In the genomic region with DNA sequence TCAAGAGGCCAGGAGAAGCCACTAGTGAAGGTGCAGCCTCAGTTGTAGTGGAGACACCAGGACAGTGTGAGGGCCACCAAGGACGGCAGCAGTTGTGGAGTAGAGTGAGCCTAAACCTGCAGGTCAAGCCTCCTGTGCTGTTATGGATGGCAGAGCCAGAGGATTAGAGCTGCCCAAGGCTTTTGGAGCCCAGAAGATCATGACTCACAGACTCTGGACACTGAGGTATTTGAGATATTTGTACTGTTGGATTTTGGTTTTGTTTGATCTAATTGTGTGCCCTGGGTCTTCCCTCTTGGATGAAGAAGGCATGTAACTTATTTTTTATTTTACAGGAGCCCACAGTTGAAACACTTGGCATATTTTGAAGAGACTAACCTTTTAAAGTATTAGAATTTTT, we compare ENCODE assay signal across 22 mouse cellular contexts. TPM values are rescaled to one million over a fixed set of nuclear protein-coding genes. Genes with fewer than 3 reads are reported as not detected.
A peak's percentile ranks its signal among the peaks of the same experiment; 100 is the strongest.
DNase-seq lines count a peak whose midpoint lies in the region; ATAC-seq lines count a peak whose summit lies in the region.
"Had no signal": no experiment of that assay in that cellular context is flagged by ENCODE, and none has a peak within 500 bp of the region (broad histone marks: within the 10 kb centered on the region; RNA-seq: fewer than 3 reads in every experiment).

No protein-coding gene starts in this region.

- no peaks in the 10 kb centered on the region for H3K36me3 ChIP-seq in midbrain, embryonic 15.5 days (replicated peaks)
- H3K36me3 ChIP-seq: embryonic facial prominence, embryonic 10.5 days; embryonic facial prominence, embryonic 12.5 days; G1E had no signal

- ATAC-seq in midbrain, embryonic 15.5 days (replicated peaks), result no peak
- ATAC-seq: activated CD4-positive, CD25-positive, alpha-beta regulatory T cell, adult 4 months; CD4-positive, CD25-positive, alpha-beta regulatory T cell, adult 4 months; forebrain, embryonic 14.5 days; forebrain, embryonic 16.5 days had no signal

- no peaks in the 10 kb centered on the region for H3K27me3 ChIP-seq in midbrain, embryonic 15.5 days (replicated peaks)
- H3K27me3 ChIP-seq: CH12.LX; embryonic facial prominence, embryonic 12.5 days had no signal

- no peaks in the 10 kb centered on the region; the same call in 1 of the 2 replicates for H3K9me3 ChIP-seq in midbrain, embryonic 15.5 days

- H3K9ac ChIP-seq in midbrain, embryonic 15.5 days, result no peak overlapping the region
- H3K9ac ChIP-seq: embryonic facial prominence, embryonic 12.5 days had no signal

- no peak overlapping the region for H3K4me2 ChIP-seq in midbrain, embryonic 15.5 days
- H3K4me2 ChIP-seq: embryonic facial prominence, embryonic 12.5 days had no signal

- no peak overlapping the region for H3K27ac ChIP-seq in midbrain, embryonic 15.5 days
- H3K27ac ChIP-seq: embryonic facial prominence, embryonic 10.5 days; embryonic facial prominence, embryonic 12.5 days had no signal

- no peak overlapping the region for H3K4me3 ChIP-seq in midbrain, embryonic 15.5 days
- H3K4me3 ChIP-seq: embryonic facial prominence, embryonic 10.5 days; embryonic facial prominence, embryonic 12.5 days had no signal

- WGBS in midbrain, embryonic 15.5 days, result 97% methylated on average over 1 of the region's 1 CpGs

- DNase-seq in heart, adult 11 months, result peak; percentile 44
- no peak for DNase-seq in heart, postnatal 10 days
- peak; percentile 58 for DNase-seq in Muller cell, postnatal 12 days (ENCODE audit: inconsistent ontology term)
- DNase-seq in frontal cortex, postnatal 14 days (ENCODE audit: low spot score in 2 of 2), result no peak
- DNase-seq: adrenal gland, adult 8-10 months; adrenal gland, postnatal 14 days; adrenal gland, postnatal 36 days; B cell, adult 2 months; cerebellum, adult 11-12 months; cerebellum, adult 2 months; cerebellum, adult 9-10 months; cerebellum, postnatal 10 days; cerebellum, postnatal 25 days had no signal

- H3K4me1 ChIP-seq in midbrain, embryonic 15.5 days, result no peaks in the 10 kb centered on the region
- H3K4me1 ChIP-seq: embryonic facial prominence, embryonic 10.5 days; embryonic facial prominence, embryonic 12.5 days had no signal

- intact Hi-C loops in heart, postnatal 10 days (cut with DNase I), result no loop called here

RNA-seq across cellular contexts. Expression of a gene that starts 44.7 kb away (rescaled TPM):
- 10 to 100 TPM; 58.5 to 66.3 TPM for total RNA-seq in heart, postnatal 10 days (2021)
- polyA plus RNA-seq in midbrain, embryonic 15.5 days (2015; fragmentation: Nextera tagmentation; extraction: Ambion mirVana), result 92.0 and 95.4 TPM in 2 replicates

Comparison
In these comparisons a context has a peak if more than half of its experiments do, and no peak if none do; other contexts are left out.
1. DNase-seq: peak in heart, adult 11 months (single experiment) and Muller cell, postnatal 12 days (single experiment); none in heart, postnatal 10 days (0 of 2) and frontal cortex, postnatal 14 days (0 of 2).